8 mouse cellular contexts compared by ENCODE assay signal in genomic region chr7:30588676-30589434, GRCm38 (mm10). TPM values are rescaled to one million over a fixed set of nuclear protein-coding genes. Genes with fewer than 3 reads are reported as not detected.
DNase-seq lines count a peak whose midpoint lies in the region; ATAC-seq lines count a peak whose summit lies in the region.

Gene Kmt2b, minus strand, starts transcription at chr7:30588726.

- peaks cover 10% of the 10 kb centered on the region for H3K4me1 ChIP-seq in hindbrain, embryonic 14.5 days (replicated peaks; ENCODE audit: control insufficient read depth, insufficient read depth, low read length)

- peak within 1 kb of the TSS; percentile 94 for H3K27ac ChIP-seq in hindbrain, embryonic 14.5 days

- peak within 1 kb of the TSS; percentile 85 for H3K4me3 ChIP-seq in hindbrain, embryonic 14.5 days (replicated peaks; ENCODE audit: low read length)

- H3K9me3 ChIP-seq in hindbrain, embryonic 14.5 days (ENCODE audit: control insufficient read depth, low read length) = no peaks in the 10 kb centered on the region

- peaks cover 30% of the 10 kb centered on the region for H3K36me3 ChIP-seq in hindbrain, embryonic 14.5 days (replicated peaks; ENCODE audit: control insufficient read depth, insufficient read depth)

- H3K9ac ChIP-seq in hindbrain, embryonic 14.5 days = peak within 1 kb of the TSS; percentile 98

- under 1% methylated on average over 57 of the region's 68 CpGs for WGBS in hindbrain, embryonic 14.5 days

- peak within 1 kb of the TSS; percentile 93 for H3K4me2 ChIP-seq in hindbrain, embryonic 14.5 days (replicated peaks)

- DNase-seq in R1 (ENCODE audit: low read depth, low spot score) = peak; percentile 99
- peak; percentile 96 to 98 for DNase-seq in cerebellum, postnatal 25 days
- peak; percentile 89 to 90 for DNase-seq in frontal cortex, postnatal 25 days (ENCODE audit: low spot score in 2 of 2)
- peak; percentile 93 for DNase-seq in hindbrain, embryonic 14.5 days (ENCODE audit: low spot score)
- peak; percentile 96 for DNase-seq in layer of hippocampus, postnatal 36 days
- peak; percentile 98 for DNase-seq in lung, postnatal 36 days
- DNase-seq in retina, postnatal 1 day = peak; percentile 98
- peak; percentile 89 to 98 for DNase-seq in urinary bladder, adult 18-20 months (ENCODE audit: low spot score in 2 of 2)

- H3K27me3 ChIP-seq in hindbrain, embryonic 14.5 days (ENCODE audit: control insufficient read depth, insufficient read depth, low read length) = no peaks in the 10 kb centered on the region

- peak; percentile 95 for ATAC-seq in hindbrain, embryonic 14.5 days (ENCODE audit: low FRiP score)

RNA-seq across cellular contexts. Expression of gene Kmt2b, which starts in this region (rescaled TPM):
- polyA plus RNA-seq in hindbrain, embryonic 14.5 days (2014; fragmentation: Nextera tagmentation; extraction: Ambion mirVana) = 11.4 and 12.9 TPM in 2 replicates
- 10 to 100 TPM; 42.3 to 53.4 TPM for total RNA-seq in layer of hippocampus, postnatal 36 days (2021)

Comparison
In these comparisons a context has a peak if more than half of its experiments do, and no peak if none do; other contexts are left out.
1. Peak in every context shown above with its lines: DNase-seq, ATAC-seq, H3K4me3 ChIP-seq and H3K27ac ChIP-seq.